Mouse (Mus musculus) ES-E14 (cell line): ENCODE data around the gene Zfp970.
"Not testable (repeated sequence)": the region's sequence is repeated elsewhere in the genome, so short reads cannot be mapped to it uniquely, and the experiment has no call there.

Experiments used
- MAFK ChIP-seq: IDR thresholded peaks from 2 replicates; pipeline ENCODE4 v1.6.1; 2014; ENCODE audit warnings: mild to moderate bottlenecking, low read depth, low read length, inconsistent platforms; ENCODE audit not compliant: insufficient read depth
- ZC3H11A ChIP-seq: IDR thresholded peaks from 2 replicates; pipeline ENCODE4 v1.6.1; 2012; ENCODE audit warnings: low read depth, mild to moderate bottlenecking, inconsistent platforms, low read length, borderline replicate concordance

GRCm38 (mm10) chr2:177505211-177505719 lies 40.7 kb downstream of the Zfp970 start:
- TF ChIP-seq MAFK, ZC3H11A: not testable (repeated sequence)
